Mouse (Mus musculus): Measurements from ENCODE around the gene Spag5. TPM values are rescaled to one million over a fixed set of nuclear protein-coding genes. Genes with fewer than 3 reads are reported as not detected.
A peak's percentile ranks its signal among the peaks of the same experiment; 100 is the strongest.

Spag5 gene
- polyA plus RNA-seq, 1 experiment from 2014 or later, result 50.3 TPM

DNA sequence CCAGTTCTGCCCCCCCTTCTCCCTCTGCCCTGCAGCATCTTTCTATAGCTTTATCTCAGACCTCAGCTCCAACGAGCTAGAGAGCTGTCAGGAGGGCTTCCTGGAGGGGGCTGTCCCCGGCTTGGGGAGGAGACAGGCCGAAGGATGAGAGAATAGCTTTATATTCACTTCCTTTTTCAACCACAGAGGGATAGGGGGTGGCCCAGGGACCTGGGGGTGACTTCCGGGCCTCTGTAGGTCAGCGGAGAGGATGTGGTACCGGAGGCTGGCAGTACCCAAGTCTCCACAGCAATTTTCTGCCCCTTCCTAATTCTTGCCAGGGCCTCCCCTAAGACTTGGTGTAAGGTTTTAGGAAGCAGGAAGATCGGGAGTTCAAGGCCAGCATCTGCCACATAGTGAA lies 44.5 kb downstream of the Spag5 start:
- H3K36me3 ChIP-seq (ENCODE audit: control insufficient read depth, insufficient read depth, low read length), result peaks cover 18% of the 10 kb centered on the region
- DNase-seq (ENCODE audit: low spot score) (no peak), ATAC-seq (replicated peaks; ENCODE audit: low FRiP score) (no peak)
- 37% methylated on average over 7 of the region's 7 CpGs for WGBS
- H3K9ac ChIP-seq (ENCODE audit: low read depth, low read length), result peak overlapping the region; percentile 59
- H3K4me1 ChIP-seq (replicated peaks; ENCODE audit: control insufficient read depth, insufficient read depth, low read length), result peaks cover 42% of the 10 kb centered on the region
- H3K27me3 ChIP-seq (replicated peaks; ENCODE audit: control insufficient read depth, insufficient read depth, low read length), result no peaks in the 10 kb centered on the region
- peak overlapping the region; percentile 99 for H3K4me2 ChIP-seq
- H3K9me3 ChIP-seq (ENCODE audit: control insufficient read depth, low read length), result no peaks in the 10 kb centered on the region
- H3K4me3 ChIP-seq (ENCODE audit: low read depth, low read length), result peak overlapping the region; percentile 96
- H3K27ac ChIP-seq (ENCODE audit: low read depth, low read length), result peak overlapping the region; percentile 90

GRCm38 (mm10) chr11:78346326-78347069 lies 45.2 kb downstream of the Spag5 start:
- H3K9ac ChIP-seq (ENCODE audit: low read depth, low read length), result peak overlapping the region; percentile 59
- H3K4me2 ChIP-seq, result peak overlapping the region; percentile 99
- peak overlapping the region; percentile 96 for H3K4me3 ChIP-seq (ENCODE audit: low read depth, low read length)
- ATAC-seq (replicated peaks; ENCODE audit: low FRiP score), result no peak
- peaks cover 42% of the 10 kb centered on the region for H3K4me1 ChIP-seq (replicated peaks; ENCODE audit: control insufficient read depth, insufficient read depth, low read length)
- peak overlapping the region; percentile 90 for H3K27ac ChIP-seq (ENCODE audit: low read depth, low read length)
- no peaks in the 10 kb centered on the region for H3K9me3 ChIP-seq (ENCODE audit: control insufficient read depth, low read length)
- H3K27me3 ChIP-seq (replicated peaks; ENCODE audit: control insufficient read depth, insufficient read depth, low read length), result no peaks in the 10 kb centered on the region
- no peak for DNase-seq (ENCODE audit: low spot score)
- H3K36me3 ChIP-seq (ENCODE audit: control insufficient read depth, insufficient read depth, low read length), result peaks cover 14% of the 10 kb centered on the region
- 78% methylated on average over 6 of the region's 6 CpGs for whole genome bisulfite sequencing

- no peak overlapping the region for H3K9ac ChIP-seq (ENCODE audit: low read depth, low read length)
- WGBS, result 89% methylated on average over 10 of the region's 10 CpGs
- peaks cover 42% of the 10 kb centered on the region for H3K4me1 ChIP-seq (replicated peaks; ENCODE audit: control insufficient read depth, insufficient read depth, low read length)
- H3K4me2 ChIP-seq, result peak overlapping the region; percentile 99
- ATAC-seq (replicated peaks; ENCODE audit: low FRiP score) (no peak; the same call in 1 of the 2 replicates), DNase-seq (ENCODE audit: low spot score) (peak; percentile 58)
- no peak overlapping the region for H3K4me3 ChIP-seq (ENCODE audit: low read depth, low read length)
- H3K27ac ChIP-seq (ENCODE audit: low read depth, low read length), result no peak overlapping the region
- peaks cover 14% of the 10 kb centered on the region for H3K36me3 ChIP-seq (ENCODE audit: control insufficient read depth, insufficient read depth, low read length)
- no peaks in the 10 kb centered on the region for H3K27me3 ChIP-seq (replicated peaks; ENCODE audit: control insufficient read depth, insufficient read depth, low read length)
- H3K9me3 ChIP-seq (ENCODE audit: control insufficient read depth, low read length), result no peaks in the 10 kb centered on the region
Observed at GRCm38 (mm10) chr11:78347070-78347754, 45.9 kb downstream of the Spag5 start.

DNA sequence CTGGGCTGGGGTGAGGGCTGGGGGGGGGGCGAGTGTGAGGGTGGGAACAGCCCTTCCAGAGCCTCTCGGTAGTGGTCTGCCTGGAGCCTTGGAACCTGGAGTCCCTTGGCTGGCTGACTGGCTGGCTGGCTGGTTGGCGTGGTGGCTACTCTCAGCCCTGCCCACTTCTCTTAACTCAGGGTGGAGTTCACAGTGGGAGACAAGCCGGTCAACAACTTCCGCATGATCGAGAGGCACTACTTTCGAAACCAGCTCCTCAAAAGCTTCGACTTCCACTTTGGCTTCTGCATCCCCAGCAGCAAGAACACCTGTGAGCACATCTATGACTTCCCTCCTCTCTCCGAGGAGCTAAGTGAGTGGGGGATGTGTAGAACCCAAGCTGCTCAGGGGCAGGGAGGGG lies 46.6 kb downstream of the Spag5 start:
- peaks cover 14% of the 10 kb centered on the region for H3K36me3 ChIP-seq (ENCODE audit: control insufficient read depth, insufficient read depth, low read length)
- no peaks in the 10 kb centered on the region for H3K27me3 ChIP-seq (replicated peaks; ENCODE audit: control insufficient read depth, insufficient read depth, low read length)
- H3K9ac ChIP-seq (ENCODE audit: low read depth, low read length), result no peak overlapping the region
- no peak for DNase-seq (ENCODE audit: low spot score)
- peak overlapping the region; percentile 30; the same call in 1 of the 2 replicates for H3K27ac ChIP-seq (ENCODE audit: low read depth, low read length)
- no peaks in the 10 kb centered on the region for H3K9me3 ChIP-seq (ENCODE audit: control insufficient read depth, low read length)
- H3K4me2 ChIP-seq, result peak overlapping the region; percentile 17; the same call in 1 of the 2 replicates
- no peak overlapping the region for H3K4me3 ChIP-seq (ENCODE audit: low read depth, low read length)
- no peak for ATAC-seq (replicated peaks; ENCODE audit: low FRiP score)
- H3K4me1 ChIP-seq (replicated peaks; ENCODE audit: control insufficient read depth, insufficient read depth, low read length), result peaks cover 39% of the 10 kb centered on the region
- 76% methylated on average over 9 of the region's 9 CpGs for WGBS

DNA sequence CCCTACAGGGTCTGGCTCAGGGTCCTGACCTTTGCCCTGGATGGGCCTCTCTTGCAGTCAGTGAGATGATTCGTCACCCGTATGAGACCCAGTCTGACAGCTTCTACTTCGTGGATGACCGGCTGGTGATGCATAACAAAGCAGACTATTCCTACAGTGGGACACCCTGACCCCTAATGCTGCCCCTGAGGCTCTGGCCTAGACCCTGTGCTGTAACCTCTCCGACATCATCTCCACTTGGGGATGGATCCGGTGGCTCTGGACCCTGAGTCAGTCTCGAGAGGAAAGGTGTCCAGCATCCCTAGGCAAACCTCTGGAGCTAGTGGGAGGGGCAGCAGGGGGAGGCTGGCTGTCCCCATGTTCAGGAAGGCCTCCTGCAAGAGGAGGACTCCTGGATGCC lies 47.1 kb downstream of the Spag5 start:
- Histone ChIP-seq H3K36me3 (ENCODE audit: control insufficient read depth, insufficient read depth, low read length) (peaks cover 14% of the 10 kb centered on the region), H3K4me1 (replicated peaks; ENCODE audit: control insufficient read depth, insufficient read depth, low read length) (peaks cover 39% of the 10 kb centered on the region), H3K27ac (ENCODE audit: low read depth, low read length) (no peak overlapping the region), H3K4me2 (no peak overlapping the region), H3K9me3 (ENCODE audit: control insufficient read depth, low read length) (no peaks in the 10 kb centered on the region), H3K27me3 (replicated peaks; ENCODE audit: control insufficient read depth, insufficient read depth, low read length) (no peaks in the 10 kb centered on the region), H3K4me3 (ENCODE audit: low read depth, low read length) (no peak overlapping the region), H3K9ac (ENCODE audit: low read depth, low read length) (no peak overlapping the region)
- no peak for DNase-seq (ENCODE audit: low spot score)
- ATAC-seq (replicated peaks; ENCODE audit: low FRiP score), result no peak
- 67% methylated on average over 7 of the region's 7 CpGs for WGBS

GRCm38 (mm10) chr11:78349441-78350358 lies 48.4 kb downstream of the Spag5 start:
- H3K4me1 ChIP-seq (replicated peaks; ENCODE audit: control insufficient read depth, insufficient read depth, low read length), result peaks cover 31% of the 10 kb centered on the region
- no peak overlapping the region for H3K4me2 ChIP-seq
- ATAC-seq (replicated peaks; ENCODE audit: low FRiP score) (no peak), DNase-seq (ENCODE audit: low spot score) (no peak)
- no peak overlapping the region for H3K27ac ChIP-seq (ENCODE audit: low read depth, low read length)
- no peak overlapping the region for H3K4me3 ChIP-seq (ENCODE audit: low read depth, low read length)
- H3K9ac ChIP-seq (ENCODE audit: low read depth, low read length), result no peak overlapping the region
- peaks cover 14% of the 10 kb centered on the region for H3K36me3 ChIP-seq (ENCODE audit: control insufficient read depth, insufficient read depth, low read length)
- H3K9me3 ChIP-seq (ENCODE audit: control insufficient read depth, low read length), result no peaks in the 10 kb centered on the region
- WGBS, result 81% methylated on average over 4 of the region's 4 CpGs
- no peaks in the 10 kb centered on the region for H3K27me3 ChIP-seq (replicated peaks; ENCODE audit: control insufficient read depth, insufficient read depth, low read length)

- H3K9me3 ChIP-seq (ENCODE audit: control insufficient read depth, low read length), result no peaks in the 10 kb centered on the region
- H3K27ac ChIP-seq (ENCODE audit: low read depth, low read length), result no peak overlapping the region
- ATAC-seq (replicated peaks; ENCODE audit: low FRiP score) (no peak), DNase-seq (ENCODE audit: low spot score) (no peak)
- H3K4me2 ChIP-seq, result no peak overlapping the region
- H3K36me3 ChIP-seq (ENCODE audit: control insufficient read depth, insufficient read depth, low read length), result peaks cover 8% of the 10 kb centered on the region; the same call in 1 of the 2 replicates
- peaks cover 3% of the 10 kb centered on the region; the same call in 1 of the 2 replicates for H3K4me1 ChIP-seq (replicated peaks; ENCODE audit: control insufficient read depth, insufficient read depth, low read length)
- WGBS, result 53% methylated on average over 1 of the region's 1 CpGs
- no peak overlapping the region for H3K9ac ChIP-seq (ENCODE audit: low read depth, low read length)
- no peak overlapping the region for H3K4me3 ChIP-seq (ENCODE audit: low read depth, low read length)
- H3K27me3 ChIP-seq (replicated peaks; ENCODE audit: control insufficient read depth, insufficient read depth, low read length), result no peaks in the 10 kb centered on the region
Observed at GRCm38 (mm10) chr11:78353081-78353480, 51.8 kb downstream of the Spag5 start.

DNA sequence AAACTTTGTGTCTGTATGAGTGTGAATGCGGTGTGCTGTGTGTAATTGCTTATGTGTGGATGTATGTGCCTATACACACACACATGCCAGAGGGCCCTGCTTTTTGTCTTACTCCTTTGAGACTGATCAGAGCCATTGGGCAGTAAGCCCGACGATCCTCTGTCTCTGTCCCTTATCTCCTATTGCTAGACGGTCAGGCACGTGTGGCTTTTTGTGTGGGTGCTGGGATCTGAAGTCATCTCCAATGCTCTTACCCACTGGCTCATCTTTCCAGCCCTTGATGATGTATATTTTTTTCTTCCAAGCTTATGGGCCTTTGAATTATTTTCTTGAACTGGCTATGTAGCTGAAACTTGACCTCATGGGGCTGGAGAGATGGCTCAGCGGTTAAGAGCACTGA lies 53.6 kb downstream of the Spag5 start:
- WGBS, result 57% methylated on average over 6 of the region's 6 CpGs
- H3K9ac ChIP-seq (ENCODE audit: low read depth, low read length), result no peak overlapping the region
- ATAC-seq (replicated peaks; ENCODE audit: low FRiP score), result no peak
- no peak overlapping the region for H3K27ac ChIP-seq (ENCODE audit: low read depth, low read length)
- H3K4me3 ChIP-seq (ENCODE audit: low read depth, low read length), result no peak overlapping the region
- H3K36me3 ChIP-seq (ENCODE audit: control insufficient read depth, insufficient read depth, low read length), result no peaks in the 10 kb centered on the region
- no peaks in the 10 kb centered on the region for H3K9me3 ChIP-seq (ENCODE audit: control insufficient read depth, low read length)
- no peaks in the 10 kb centered on the region for H3K27me3 ChIP-seq (replicated peaks; ENCODE audit: control insufficient read depth, insufficient read depth, low read length)
- H3K4me1 ChIP-seq (replicated peaks; ENCODE audit: control insufficient read depth, insufficient read depth, low read length), result no peaks in the 10 kb centered on the region
- H3K4me2 ChIP-seq, result no peak overlapping the region
- no peak for DNase-seq (ENCODE audit: low spot score)
